Mouse (Mus musculus) mature B cell (primary cell): Measurements from ENCODE around the gene Myo1f.

Source experiments
- in situ Hi-C: fragments of 300-500 bp; cut with MboI; formaldehyde crosslinking; loops from 2 replicates; pipeline ENCODE4 v1.14.3; 2019

Myo1f gene

GRCm38 (mm10) chr17:33555223-33555855 lies at the start of gene Myo1f:
Gene Myo1f (plus strand): TSS chr17:33555707.
- in situ Hi-C loops = no loop called here

- in situ Hi-C loops = no loop called here
Measured at GRCm38 (mm10) chr17:33508386-33508785, 47.1 kb upstream of the Myo1f start.

GRCm38 (mm10) chr17:33510172-33510571 lies 45.3 kb upstream of the Myo1f start:
- in situ Hi-C loops = no loop called here

DNA sequence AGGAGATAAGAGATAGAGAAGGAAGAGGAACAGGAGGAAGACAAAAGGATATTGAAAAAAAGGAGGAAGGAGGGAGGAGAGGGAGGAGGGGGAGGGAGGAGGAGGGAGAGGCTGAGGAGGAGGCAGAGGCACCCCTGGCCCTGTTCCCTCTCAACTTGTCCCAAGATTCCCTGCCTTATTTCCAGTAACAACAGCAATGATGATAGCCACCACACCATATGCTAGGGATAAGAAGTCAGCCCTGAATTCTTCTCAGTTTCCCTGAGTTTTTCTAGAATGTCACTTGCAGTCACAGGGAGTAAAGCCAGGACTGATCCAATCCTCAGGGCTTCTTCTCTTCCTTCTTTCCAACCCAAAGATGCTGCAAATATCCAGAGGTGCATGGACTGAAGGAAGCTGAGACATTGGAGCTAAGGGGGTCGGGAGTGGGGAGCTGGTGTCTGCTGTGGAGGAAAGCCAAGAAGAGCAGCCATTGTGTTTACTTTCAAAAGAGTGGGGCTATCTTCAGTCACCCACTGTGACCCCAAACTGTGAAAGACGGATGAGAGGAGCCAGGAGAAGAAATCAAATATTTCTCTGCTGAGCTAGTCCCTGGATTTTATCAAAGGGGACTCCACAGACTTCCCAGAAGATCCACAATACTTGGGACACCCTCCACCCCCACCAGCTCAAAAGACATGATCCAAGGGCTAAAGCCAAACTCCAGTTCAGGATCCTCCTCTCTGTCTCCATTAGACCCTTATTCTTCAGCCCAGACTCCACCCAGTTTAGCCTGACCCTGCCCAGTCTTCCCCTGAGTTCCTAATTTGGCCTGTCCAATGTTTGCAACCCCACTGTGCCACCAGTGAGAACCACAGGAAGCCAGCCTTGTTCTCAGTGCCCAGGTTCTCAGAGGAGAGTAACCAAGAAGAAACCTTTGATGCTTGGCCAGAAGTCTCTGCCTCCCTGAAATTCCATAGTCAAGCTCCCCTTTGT lies 42.8 kb upstream of the Myo1f start:
- in situ Hi-C loops = no loop called here

- in situ Hi-C loops = no loop called here
Measured at GRCm38 (mm10) chr17:33513874-33514273, 41.6 kb upstream of the Myo1f start.

- in situ Hi-C loops = no loop called here
Measured at GRCm38 (mm10) chr17:33520366-33520765, 35.1 kb upstream of the Myo1f start.

DNA sequence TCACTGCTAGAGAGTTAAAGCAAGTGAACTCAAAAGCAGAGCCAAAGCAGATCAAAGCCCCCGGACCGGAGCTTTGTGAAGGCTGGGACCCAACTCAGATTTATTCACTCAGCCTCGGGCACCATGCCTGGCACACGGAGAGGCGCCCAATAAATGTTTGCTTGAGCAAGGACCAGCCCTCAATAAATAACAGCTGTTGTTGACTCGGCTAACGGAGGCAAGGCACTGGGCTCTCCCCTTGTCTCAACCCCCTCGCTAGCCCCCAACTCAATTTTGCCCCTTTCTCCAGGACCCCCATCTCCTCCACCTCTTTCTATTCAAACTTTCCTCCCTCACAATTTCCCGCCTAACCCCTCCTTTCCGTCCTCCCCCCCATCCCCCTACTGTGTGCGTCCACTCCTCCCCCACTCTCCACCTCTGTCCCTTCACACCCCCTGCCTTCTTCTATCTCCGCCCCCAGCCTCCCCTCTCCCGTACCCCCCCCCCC lies 32.0 kb upstream of the Myo1f start:
- in situ Hi-C loops = no loop called here

DNA sequence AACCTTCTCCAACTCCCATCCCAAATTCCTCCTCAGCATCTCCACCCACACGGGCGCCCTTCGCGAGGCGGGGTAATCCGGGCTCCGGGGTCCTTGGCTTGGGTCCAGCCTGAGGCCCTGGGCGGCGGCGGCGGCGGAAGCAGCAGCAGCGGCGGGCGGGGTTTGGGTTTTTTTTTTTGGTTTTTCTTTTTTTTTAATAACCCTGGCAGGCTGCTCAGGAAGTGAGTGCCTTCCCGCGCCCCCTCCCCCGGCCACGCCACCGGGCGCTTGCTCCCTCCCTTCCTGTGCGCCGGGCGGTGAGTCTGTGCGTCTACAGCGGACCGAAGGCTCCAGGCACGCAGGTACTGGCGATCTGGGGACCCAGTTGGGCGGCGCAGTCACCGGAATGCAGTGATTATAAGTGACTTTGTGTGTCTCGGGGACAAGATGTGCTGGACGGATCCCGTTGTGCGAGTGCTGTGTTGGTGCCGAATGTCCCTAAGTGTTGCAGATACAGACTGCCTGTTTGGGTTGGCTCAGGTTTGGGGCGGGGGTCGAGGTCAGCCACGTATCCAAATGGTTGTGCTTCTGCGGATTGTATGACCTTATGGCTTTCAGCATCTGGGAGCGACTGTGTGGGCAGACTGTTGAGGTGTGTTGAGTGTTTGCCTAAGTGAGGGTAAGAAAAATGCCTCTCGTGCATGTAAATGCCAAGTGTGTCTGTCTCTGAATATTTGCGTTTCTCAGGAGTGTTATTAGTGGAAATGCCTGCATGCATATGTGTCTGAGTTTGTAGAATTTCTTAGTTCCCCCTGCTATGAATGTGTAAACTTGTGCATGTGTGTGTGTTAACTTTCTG lies 31.4 kb upstream of the Myo1f start, which contains the start of gene Adamts10:
Gene Adamts10 (plus strand): TSS at position 287 of the 838 bp plus-strand sequence.
- in situ Hi-C loops = no loop called here

GRCm38 (mm10) chr17:33524806-33525373 lies 30.6 kb upstream of the Myo1f start:
- in situ Hi-C loops = no loop called here

DNA sequence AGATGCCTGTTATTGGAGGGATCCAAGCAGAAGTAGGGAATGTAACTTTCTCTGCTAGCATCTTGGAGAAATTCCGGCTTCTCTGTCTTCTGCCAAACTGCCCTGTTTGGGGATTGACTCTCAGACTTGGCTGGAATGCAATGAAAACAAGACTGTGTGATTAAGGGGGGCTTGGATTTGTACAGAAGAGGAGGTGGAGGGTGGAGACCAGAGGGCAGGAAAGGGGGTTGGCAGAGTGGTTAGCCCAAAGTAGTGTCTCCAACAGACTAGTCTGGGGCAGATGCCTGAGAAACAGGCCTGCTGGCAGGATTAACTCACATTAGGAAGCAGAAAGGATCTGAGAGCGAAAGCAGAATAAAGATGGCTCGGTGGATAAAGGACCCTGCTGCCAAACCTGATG lies 29.0 kb upstream of the Myo1f start:
- in situ Hi-C loops = no loop called here

DNA sequence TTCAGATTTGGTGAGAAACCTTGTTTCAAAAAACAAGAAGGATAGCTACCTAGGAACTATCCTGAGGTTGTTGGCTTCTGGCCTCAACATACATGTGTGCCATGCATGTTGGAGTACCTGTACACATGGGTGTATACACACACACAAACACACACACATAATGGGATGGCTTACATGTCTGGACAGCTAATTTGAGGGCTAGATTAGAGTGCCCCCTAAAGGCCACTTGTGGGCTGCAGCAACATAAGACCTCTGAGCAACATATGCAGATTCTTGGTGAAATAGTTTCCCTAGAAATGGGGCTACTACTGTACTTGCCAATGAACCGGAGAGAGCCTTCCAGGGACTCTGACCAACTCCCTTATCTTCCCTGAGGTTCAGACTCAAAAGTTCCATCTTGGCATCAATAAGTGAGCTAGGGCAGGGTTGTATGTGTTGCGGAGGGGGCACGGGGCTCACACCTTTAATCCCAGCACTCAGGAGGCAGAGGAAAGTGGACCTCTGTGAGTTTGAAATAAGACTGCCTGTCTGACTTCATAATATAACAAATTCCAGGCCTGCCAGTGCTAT lies 16.3 kb upstream of the Myo1f start:
- in situ Hi-C loops = loop anchor here (10.0 kb wide), 1 partner anchor 104 kb away; the partner anchor contains the start of gene Actl9

DNA sequence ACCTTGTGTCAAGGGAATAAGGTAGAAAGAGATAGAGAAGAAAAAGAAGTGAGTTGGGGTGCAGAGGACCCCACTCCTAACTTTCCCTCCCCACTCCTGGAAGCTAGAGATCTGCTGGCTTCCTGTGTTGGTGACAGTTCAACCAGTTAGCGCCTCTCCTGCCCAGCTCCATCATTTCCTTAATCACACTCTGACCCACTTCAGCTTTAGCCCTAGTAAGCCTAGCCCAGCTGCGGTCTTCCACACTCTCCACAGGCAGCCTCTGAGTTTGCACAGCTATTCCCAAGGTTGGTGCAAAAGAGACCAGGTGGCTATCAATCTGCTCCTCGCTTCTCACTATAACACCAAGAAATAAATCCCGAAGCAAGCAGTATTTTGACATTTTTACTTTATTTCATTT lies 15.6 kb upstream of the Myo1f start:
- in situ Hi-C loops = loop anchor here (10.0 kb wide), 1 partner anchor 105 kb away; the partner anchor contains the start of gene Actl9

GRCm38 (mm10) chr17:33549212-33549611 lies 6.3 kb upstream of the Myo1f start:
- in situ Hi-C loops = no loop called here

DNA sequence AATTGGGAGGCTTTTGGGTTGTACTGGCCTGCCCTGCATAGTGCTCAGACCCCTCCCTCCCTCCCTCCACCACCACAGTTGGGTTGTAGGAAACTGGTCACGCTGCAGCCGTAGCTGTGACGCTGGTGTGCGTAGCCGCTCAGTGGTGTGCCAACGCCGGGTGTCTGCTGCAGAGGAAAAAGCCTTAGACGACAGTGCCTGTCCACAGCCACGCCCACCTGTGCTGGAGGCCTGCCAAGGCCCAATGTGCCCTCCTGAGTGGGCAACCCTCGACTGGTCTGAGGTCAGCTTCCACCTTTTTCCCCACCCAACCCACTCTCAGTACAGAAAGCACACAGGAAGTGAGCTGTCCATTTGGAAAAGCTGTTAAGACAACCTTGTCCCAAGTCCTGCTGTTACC lies 5.1 kb upstream of the Myo1f start:
- in situ Hi-C loops = no loop called here

DNA sequence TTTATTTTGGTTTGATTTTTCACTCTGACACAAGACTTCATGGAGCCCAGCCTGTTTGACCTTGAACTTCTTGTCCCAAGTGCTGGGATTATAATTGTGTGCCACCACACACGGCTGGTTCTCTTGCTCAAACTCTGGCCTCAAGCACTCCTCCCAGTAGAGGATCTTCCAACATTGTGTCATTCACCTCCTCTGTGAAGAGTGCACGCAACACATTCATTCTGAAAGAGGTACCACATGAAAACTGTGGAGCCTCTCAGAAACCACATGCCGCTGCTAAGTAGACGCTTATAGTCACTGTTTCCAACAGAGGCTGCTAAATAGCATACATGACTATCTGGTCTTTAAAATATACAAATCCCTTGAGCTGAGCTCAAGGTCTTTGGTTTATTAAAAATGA lies 3.4 kb upstream of the Myo1f start:
- in situ Hi-C loops = no loop called here

- in situ Hi-C loops = no loop called here
Measured at GRCm38 (mm10) chr17:33552964-33553363, 2.5 kb upstream of the Myo1f start.

DNA sequence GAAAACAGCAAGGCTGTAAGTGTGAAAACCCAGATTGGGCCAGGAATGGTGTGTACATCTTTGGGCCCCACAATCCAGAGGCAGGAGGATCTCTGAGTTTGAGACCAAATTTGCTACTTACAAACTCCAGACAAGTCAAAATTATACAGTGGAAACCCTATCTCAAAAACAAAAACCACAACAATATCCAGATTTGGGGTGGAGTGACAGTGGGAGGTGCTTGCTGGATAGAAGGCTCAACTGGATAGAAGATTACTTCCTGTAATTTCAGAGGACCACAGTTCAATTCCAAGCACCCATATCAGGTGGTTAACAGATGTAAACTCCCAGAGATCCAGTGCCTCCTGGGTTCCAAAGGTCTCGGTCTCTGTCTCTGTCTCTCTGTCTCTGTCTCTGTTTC lies 971 bp upstream of the Myo1f start:
- in situ Hi-C loops = no loop called here

- in situ Hi-C loops = no loop called here
Measured at GRCm38 (mm10) chr17:33557922-33558321, 2.4 kb downstream of the Myo1f start.

GRCm38 (mm10) chr17:33563527-33564076 lies 8.1 kb downstream of the Myo1f start:
- in situ Hi-C loops = no loop called here

GRCm38 (mm10) chr17:33564599-33564998 lies 9.1 kb downstream of the Myo1f start:
- in situ Hi-C loops = no loop called here

DNA sequence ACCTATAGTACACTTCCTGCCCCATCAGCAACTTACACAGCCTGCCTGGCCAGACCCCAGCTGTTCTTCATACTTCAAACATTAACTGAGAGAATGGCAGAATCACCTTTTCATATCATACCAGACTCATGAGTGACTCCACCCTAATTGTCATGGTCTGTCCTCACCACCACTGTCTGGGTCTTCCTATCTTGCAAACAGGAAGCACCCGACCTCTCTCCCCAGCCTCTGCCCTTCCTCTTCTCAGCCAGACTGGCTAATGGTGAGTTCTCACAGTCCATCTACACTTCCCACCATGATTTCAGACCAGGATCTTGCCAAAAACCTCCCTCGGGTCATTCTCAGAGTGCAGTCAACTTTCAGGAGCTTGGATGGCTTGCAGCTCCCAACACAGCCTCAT lies 10.7 kb downstream of the Myo1f start:
- in situ Hi-C loops = no loop called here
